Mouse (Mus musculus) midbrain, embryonic 14.5 days (tissue): ENCODE results near the gene Srsf4. TPM values are rescaled to one million over a fixed set of nuclear protein-coding genes. Genes with fewer than 3 reads are reported as not detected.
A peak's percentile ranks its signal among the peaks of the same experiment; 100 is the strongest.

ENCODE experiments used
- ATAC-seq: fragments of 200-750 bp; cut with Nextera tagmentation; 2 replicates; pipeline ENCODE4 v1.8.0; 2017; ENCODE audit warnings: moderate number of reproducible peaks, moderate library complexity; ENCODE audit not compliant: low FRiP score, low TSS enrichment
- DNase-seq: peaks from one replicate; pipeline ENCODE4 v3.0.0-alpha.2; 2015
- H3K27ac ChIP-seq: fragments of 300-500 bp; sonication (generic); replicated peaks from 2 replicates; pipeline ENCODE4 v1.5.1; 2014; ENCODE audit warnings: mild to moderate bottlenecking, low read depth, low read length, moderate library complexity
- H3K27me3 ChIP-seq: fragments of 300-500 bp; sonication (generic); 2 replicates; pipeline ENCODE4 v1.6.1; 2014; ENCODE audit warnings: low read length, control low read depth, mixed read lengths; ENCODE audit not compliant: control insufficient read depth, insufficient read depth
- H3K36me3 ChIP-seq: fragments of 300-500 bp; sonication (generic); 2 replicates; pipeline ENCODE4 v1.6.1; 2014; ENCODE audit warnings: low read length, control low read depth; ENCODE audit not compliant: control insufficient read depth, insufficient read depth
- H3K4me1 ChIP-seq: fragments of 300-500 bp; sonication (generic); 2 replicates; pipeline ENCODE4 v1.6.1; 2014; ENCODE audit warnings: mild to moderate bottlenecking, antibody characterized with exemption, low read length, control low read depth; ENCODE audit not compliant: control insufficient read depth, insufficient read depth
- H3K4me2 ChIP-seq: fragments of 300-500 bp; sonication (generic); 2 replicates; pipeline ENCODE4 v1.6.1; 2014; ENCODE audit warnings: mild to moderate bottlenecking, low read length, moderate library complexity
- H3K4me3 ChIP-seq: fragments of 300-500 bp; sonication (generic); replicated peaks from 2 replicates; pipeline ENCODE4 v1.5.1; 2014; ENCODE audit warnings: low read depth, low read length
- H3K9ac ChIP-seq: fragments of 300-500 bp; sonication (generic); replicated peaks from 2 replicates; pipeline ENCODE4 v1.6.1; 2014; ENCODE audit warnings: mild to moderate bottlenecking, low read length, moderate library complexity
- H3K9me3 ChIP-seq: fragments of 300-500 bp; sonication (generic); 2 replicates; pipeline ENCODE4 v1.6.1; 2016; ENCODE audit warnings: low read length, control low read depth, mixed read lengths; ENCODE audit not compliant: control insufficient read depth
- WGBS: fragments of 180-500 bp; shearing (Covaris S2); extraction: QIAGEN DNeasy Blood & Tissue Kit; methylation state at CpG from one replicate; pipeline ENCODE4 v1.1.7; 2014; 5-methylcytosine and 5-hydroxymethylcytosine counted together
- polyA plus RNA-seq: library from polyadenylated mRNA; unstranded; fragments of >200 nt; fragmentation: Nextera tagmentation; extraction: Ambion mirVana; gene quantifications from 2 replicates; pipeline ENCODE4 v1.2.1, GENCODE M21; 2014

The Srsf4 gene
- polyA plus RNA-seq, 1 experiment from 2014 or later: 121 TPM

DNA sequence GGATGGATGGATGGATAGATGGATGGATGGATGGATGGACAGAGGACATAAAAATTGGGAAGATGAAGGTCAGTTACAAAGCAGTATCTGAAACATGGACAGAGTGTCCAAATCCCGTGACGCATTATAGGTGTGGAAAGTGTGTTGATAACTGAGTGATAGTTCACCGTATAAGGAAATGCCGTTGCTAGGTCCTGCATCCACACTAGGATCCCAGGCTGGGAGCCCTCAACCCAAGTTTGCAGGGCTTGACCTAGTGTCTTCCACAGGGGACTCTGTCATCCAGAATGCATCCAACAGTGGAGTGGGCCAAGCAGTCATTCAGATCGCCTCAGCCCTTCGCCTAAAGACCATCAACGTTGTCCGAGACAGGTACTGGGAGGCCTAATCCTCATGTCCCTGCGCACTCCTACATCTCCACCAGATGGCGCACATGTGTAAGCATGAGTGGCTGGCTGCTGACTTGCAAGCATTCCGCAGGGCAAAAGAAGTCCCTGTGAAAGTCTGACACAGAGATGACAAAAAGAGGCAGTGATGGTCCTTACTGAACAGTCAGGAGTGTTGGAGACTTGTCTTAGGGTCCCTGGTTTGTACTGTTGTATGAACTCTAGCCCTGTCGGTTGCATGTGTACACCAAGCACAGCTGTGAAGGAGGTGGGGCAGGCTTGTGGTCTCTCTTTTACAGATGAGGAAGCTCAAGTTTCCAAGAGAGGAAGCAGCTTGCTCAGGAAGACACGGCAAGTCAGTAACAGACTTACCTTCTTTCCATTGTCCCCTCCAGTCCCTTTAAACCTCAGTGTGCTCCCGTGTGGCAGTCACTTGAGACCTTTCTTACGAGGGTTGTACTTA, 12.7 kb upstream of the Srsf4 start:
- Histone ChIP-seq H3K9ac (no peak overlapping the region), H3K4me1 (no peaks in the 10 kb centered on the region), H3K27me3 (no peaks in the 10 kb centered on the region), H3K4me2 (no peak overlapping the region), H3K4me3 (no peak overlapping the region), H3K9me3 (no peaks in the 10 kb centered on the region), H3K36me3 (peaks cover 31% of the 10 kb centered on the region; the same call in 1 of the 2 replicates), H3K27ac (no peak overlapping the region)
- WGBS: 51% methylated on average over 15 of the region's 15 CpGs
- DNase-seq (peak; percentile 92), ATAC-seq (no peak)

DNA sequence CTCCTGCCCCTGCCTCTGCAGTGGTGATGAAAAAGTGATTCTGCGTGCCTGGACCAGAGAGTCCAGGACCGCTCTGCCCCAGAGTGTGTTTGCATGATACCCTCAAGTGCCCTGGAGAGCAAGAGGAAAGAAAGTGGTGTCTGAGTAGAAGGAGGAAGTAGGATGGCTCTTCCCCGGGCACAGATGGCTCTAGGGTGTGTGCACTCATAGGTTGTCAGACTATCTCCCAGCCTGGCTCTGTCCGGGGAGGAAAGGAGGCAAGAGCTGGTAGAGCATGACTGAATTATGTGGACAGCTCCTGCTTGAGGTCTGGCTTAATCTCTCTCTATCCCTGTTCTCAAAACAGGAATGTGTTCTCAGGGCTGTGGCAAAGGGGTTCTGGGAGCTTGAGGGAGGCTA, 12.1 kb upstream of the Srsf4 start:
- 88% methylated on average over 4 of the region's 4 CpGs for WGBS
- Histone ChIP-seq H3K36me3 (peaks cover 31% of the 10 kb centered on the region; the same call in 1 of the 2 replicates), H3K27ac (no peak overlapping the region), H3K27me3 (no peaks in the 10 kb centered on the region), H3K9ac (no peak overlapping the region), H3K9me3 (no peaks in the 10 kb centered on the region), H3K4me2 (no peak overlapping the region), H3K4me3 (no peak overlapping the region), H3K4me1 (no peaks in the 10 kb centered on the region)
- ATAC-seq: no peak
- no peak for DNase-seq

GRCm38 (mm10) chr4:131872672-131873292, 635 bp upstream of the Srsf4 start:
- Histone ChIP-seq H3K36me3 (0 out of 2 replicates have a peak, but pooled peaks cover 4% of the 10 kb centered on the region), H3K27ac (peak overlapping the region; percentile 100), H3K27me3 (no peaks in the 10 kb centered on the region), H3K9me3 (no peaks in the 10 kb centered on the region), H3K9ac (peak overlapping the region; percentile 72), H3K4me3 (peak overlapping the region; percentile 98), H3K4me2 (peak overlapping the region; percentile 66), H3K4me1 (peaks cover 25% of the 10 kb centered on the region)
- peak; percentile 43; the same call in 1 of the 2 replicates for ATAC-seq
- WGBS: 11% methylated on average over 11 of the region's 11 CpGs
- DNase-seq: peak; percentile 19

DNA sequence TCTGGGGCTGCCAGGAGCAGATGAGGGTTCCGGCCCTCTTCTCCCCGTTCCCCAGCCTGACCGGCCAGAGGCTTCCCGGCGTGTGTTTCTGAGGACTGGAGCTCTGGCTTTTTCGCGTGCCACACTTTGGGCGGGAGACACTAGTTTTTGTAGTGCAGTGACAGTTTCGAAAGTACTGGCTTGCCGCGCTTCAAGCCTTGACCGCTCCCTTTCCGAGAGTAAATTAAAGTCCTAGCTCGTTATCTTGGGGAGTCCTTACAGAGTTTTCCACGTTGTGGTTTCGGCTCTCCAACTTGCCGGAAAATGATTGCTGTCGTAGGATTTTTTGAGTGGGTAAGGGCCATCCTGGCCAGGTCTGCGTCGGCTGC, 736 bp downstream of the Srsf4 start:
- H3K9me3 ChIP-seq: no peaks in the 10 kb centered on the region
- peak overlapping the region; percentile 100 for H3K9ac ChIP-seq
- peak overlapping the region; percentile 98 for H3K4me3 ChIP-seq
- peaks cover 34% of the 10 kb centered on the region for H3K4me1 ChIP-seq
- ATAC-seq: no peak
- no peak for DNase-seq
- H3K36me3 ChIP-seq: 0 out of 2 replicates have a peak, but pooled peaks cover 4% of the 10 kb centered on the region
- peak overlapping the region; percentile 95 for H3K4me2 ChIP-seq
- H3K27me3 ChIP-seq: no peaks in the 10 kb centered on the region
- WGBS: 0% methylated on average over 20 of the region's 20 CpGs
- H3K27ac ChIP-seq: peak overlapping the region; percentile 100

- Histone ChIP-seq H3K27me3 (no peaks in the 10 kb centered on the region), H3K4me1 (peaks cover 37% of the 10 kb centered on the region), H3K27ac (peak overlapping the region; percentile 100), H3K4me2 (peak overlapping the region; percentile 95), H3K9me3 (no peaks in the 10 kb centered on the region), H3K36me3 (0 out of 2 replicates have a peak, but pooled peaks cover under 1% of the 10 kb centered on the region), H3K4me3 (peak overlapping the region; percentile 98), H3K9ac (peak overlapping the region; percentile 100)
- WGBS: 5% methylated on average over 11 of the region's 11 CpGs
- ATAC-seq (no peak), DNase-seq (peak; percentile 16)
Measured at GRCm38 (mm10) chr4:131874567-131874966, 1.1 kb downstream of the Srsf4 start.

DNA sequence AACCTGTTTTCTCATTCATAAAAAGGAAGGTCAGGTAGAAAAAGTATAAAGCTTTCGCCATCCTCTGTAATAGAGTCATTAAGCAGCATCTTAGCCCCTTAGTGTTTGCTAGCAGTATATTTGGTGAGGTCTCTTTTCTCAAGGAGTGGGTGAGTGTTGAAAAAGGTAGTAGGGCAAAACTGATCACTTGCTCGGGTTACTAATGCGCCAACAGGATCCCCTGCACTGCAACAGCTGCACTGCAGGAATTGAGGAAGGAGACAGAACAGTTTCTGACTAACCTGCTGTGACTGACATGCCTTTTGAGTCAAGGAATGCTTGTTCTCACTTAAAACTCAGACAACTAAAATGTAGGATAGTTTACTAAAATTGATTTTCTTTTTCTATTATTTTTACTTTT, 1.8 kb downstream of the Srsf4 start:
- ATAC-seq (no peak), DNase-seq (no peak)
- Histone ChIP-seq H3K9ac (peak overlapping the region; percentile 100; the same call in 1 of the 2 replicates), H3K36me3 (no peaks in the 10 kb centered on the region), H3K27me3 (no peaks in the 10 kb centered on the region), H3K4me1 (peaks cover 39% of the 10 kb centered on the region), H3K27ac (no peak overlapping the region), H3K9me3 (no peaks in the 10 kb centered on the region), H3K4me3 (peak overlapping the region; percentile 98), H3K4me2 (peak overlapping the region; percentile 95)
- 35% methylated on average over 3 of the region's 3 CpGs for WGBS

GRCm38 (mm10) chr4:131876836-131877235, 3.4 kb downstream of the Srsf4 start:
- no peaks in the 10 kb centered on the region for H3K27me3 ChIP-seq
- H3K4me2 ChIP-seq: peak overlapping the region; percentile 95
- no peaks in the 10 kb centered on the region for H3K36me3 ChIP-seq
- WGBS: 59% methylated on average over 2 of the region's 2 CpGs
- H3K27ac ChIP-seq: no peak overlapping the region
- no peak overlapping the region for H3K9ac ChIP-seq
- peaks cover 44% of the 10 kb centered on the region for H3K4me1 ChIP-seq
- no peak for ATAC-seq
- DNase-seq: no peak
- H3K4me3 ChIP-seq: no peak overlapping the region
- H3K9me3 ChIP-seq: no peaks in the 10 kb centered on the region

GRCm38 (mm10) chr4:131879692-131880091, 6.3 kb downstream of the Srsf4 start:
- no peak for ATAC-seq

More at GRCm38 (mm10) chr4:131879692-131880091, 6.3 kb downstream of the Srsf4 start:
- 43% methylated on average over 1 of the region's 1 CpGs for WGBS
- no peak for DNase-seq
- H3K9ac ChIP-seq: no peak overlapping the region
- no peak overlapping the region for H3K4me3 ChIP-seq
- no peaks in the 10 kb centered on the region for H3K36me3 ChIP-seq
- no peaks in the 10 kb centered on the region for H3K9me3 ChIP-seq
- no peaks in the 10 kb centered on the region for H3K27me3 ChIP-seq
- H3K4me2 ChIP-seq: no peak overlapping the region
- H3K4me1 ChIP-seq: peaks cover 45% of the 10 kb centered on the region
- no peak overlapping the region for H3K27ac ChIP-seq
